Mouse (Mus musculus): ENCODE data around the gene 2210011C24Rik.

2210011C24Rik gene

GRCm38 (mm10) chr8:84011705-84012498 lies at the start of gene 2210011C24Rik:
2210011C24Rik (minus strand) TSS chr8:84012171.
- peak; percentile 88 for DNase-seq

- no peak for DNase-seq
These were observed 48.3 kb upstream of the 2210011C24Rik start for GRCm38 (mm10) chr8:84060245-84060644.

DNA sequence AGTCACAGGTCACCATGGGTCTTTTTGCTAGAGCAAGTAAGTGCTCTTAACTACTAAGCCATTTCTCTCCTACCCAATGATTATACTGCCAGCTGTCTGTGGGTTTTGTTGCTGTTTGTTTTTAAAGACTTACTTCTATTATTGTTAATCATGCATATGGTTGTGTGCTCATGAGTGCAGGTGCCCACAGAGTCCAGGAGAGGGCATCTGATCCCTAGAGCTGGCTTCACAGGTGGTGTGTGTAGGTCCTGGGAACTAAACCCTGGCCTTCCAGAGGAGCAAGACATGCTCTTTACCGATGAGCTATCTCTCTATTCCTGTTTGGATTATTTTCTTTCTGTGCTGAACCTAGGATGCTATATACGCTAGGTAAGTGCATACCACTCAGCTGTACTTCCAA lies 47.3 kb upstream of the 2210011C24Rik start:
- no peak for DNase-seq

- DNase-seq: no peak
These were observed 45.9 kb upstream of the 2210011C24Rik start for GRCm38 (mm10) chr8:84057827-84058226.

DNA sequence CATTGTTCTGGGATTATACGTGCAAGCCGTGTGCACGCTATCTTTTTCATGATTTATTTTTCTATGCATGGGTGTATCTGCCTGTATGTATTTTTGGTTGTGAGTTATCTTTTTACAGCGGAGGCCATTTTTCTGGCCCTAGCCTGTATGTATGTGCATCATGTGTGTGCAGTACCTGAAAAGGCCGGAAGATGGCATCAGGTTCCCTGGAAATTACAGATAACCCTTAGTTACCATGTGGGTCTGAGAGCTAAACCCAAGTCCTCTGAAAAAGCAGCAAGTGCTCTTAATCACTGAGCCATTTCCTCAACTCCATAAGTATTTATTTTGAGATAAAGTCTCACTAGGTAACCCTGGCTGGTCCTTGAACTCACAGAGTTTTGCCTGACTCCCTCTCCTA lies 41.3 kb upstream of the 2210011C24Rik start:
- no peak for DNase-seq

DNA sequence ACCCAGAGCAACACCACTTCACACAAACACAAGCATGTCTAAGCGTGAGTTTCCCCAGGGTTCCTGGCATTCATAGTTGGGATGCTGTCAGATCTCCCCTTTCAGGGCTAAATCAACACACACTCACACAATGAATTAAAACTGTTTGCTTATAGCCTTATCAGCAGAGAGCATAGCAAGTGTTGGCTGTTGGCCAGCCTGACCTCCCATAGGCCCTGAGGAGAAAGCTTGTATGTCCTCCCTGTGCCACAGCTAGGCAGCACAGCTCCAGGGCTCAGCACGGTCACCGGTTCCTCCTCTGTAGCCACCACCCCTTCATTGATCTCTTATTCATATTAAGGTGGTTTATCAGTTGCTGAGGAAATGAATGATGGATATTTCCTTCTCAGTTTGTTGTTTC lies 40.8 kb upstream of the 2210011C24Rik start:
- no peak for DNase-seq

GRCm38 (mm10) chr8:84048171-84048570 lies 36.2 kb upstream of the 2210011C24Rik start:
- no peak for DNase-seq

DNA sequence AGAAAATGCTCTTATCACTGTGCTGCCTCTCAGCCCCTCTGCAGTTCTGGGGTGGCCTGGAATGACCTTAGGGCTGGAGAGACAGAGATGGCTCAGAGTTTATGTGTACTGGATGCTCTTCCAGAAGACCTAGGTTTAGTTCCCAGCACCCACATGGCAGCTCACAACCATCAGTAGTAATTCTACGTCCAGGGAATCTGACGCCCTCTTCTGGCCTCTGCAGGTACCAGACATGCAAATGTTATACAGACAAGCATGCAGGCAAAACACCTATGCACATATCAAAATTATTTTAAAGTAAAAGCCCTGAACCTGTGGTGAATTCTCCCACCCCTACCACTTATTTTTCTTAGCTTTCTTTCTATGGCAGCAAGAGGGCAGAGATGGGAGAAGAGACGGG lies 34.5 kb upstream of the 2210011C24Rik start:
- no peak for DNase-seq

GRCm38 (mm10) chr8:84044900-84045299 lies 32.9 kb upstream of the 2210011C24Rik start, which contains the start of gene Rln3:
Rln3 (minus strand) TSS chr8:84045000.
- no peak for DNase-seq

GRCm38 (mm10) chr8:84044103-84044502 lies 32.1 kb upstream of the 2210011C24Rik start:
- no peak for DNase-seq

GRCm38 (mm10) chr8:84042948-84043342 lies 31.0 kb upstream of the 2210011C24Rik start:
- DNase-seq: no peak

GRCm38 (mm10) chr8:84042066-84042947 lies 30.3 kb upstream of the 2210011C24Rik start, which contains the start of gene Il27ra:
Il27ra (minus strand) TSS chr8:84042589.
- DNase-seq: peak; percentile 74

DNA sequence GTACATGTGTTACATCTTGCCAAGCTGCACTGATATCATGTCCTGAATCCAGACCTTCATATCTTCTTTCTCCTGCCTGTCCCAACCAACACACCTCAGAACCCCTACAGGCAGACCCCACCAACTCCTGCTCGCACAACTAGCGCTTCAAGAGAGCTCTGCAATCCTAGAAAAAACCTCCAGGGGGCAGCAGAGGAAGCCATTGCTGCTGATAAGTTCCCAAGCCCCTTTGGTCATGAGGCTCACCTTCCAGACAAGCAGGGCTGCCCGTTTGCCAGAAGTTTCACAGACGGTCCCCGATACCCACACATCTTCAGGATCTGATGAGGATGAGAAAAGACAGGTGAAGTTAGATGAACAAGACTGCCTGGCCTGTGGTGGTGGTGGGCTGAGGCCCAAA lies 27.1 kb upstream of the 2210011C24Rik start:
- peak; percentile 82 for DNase-seq

DNA sequence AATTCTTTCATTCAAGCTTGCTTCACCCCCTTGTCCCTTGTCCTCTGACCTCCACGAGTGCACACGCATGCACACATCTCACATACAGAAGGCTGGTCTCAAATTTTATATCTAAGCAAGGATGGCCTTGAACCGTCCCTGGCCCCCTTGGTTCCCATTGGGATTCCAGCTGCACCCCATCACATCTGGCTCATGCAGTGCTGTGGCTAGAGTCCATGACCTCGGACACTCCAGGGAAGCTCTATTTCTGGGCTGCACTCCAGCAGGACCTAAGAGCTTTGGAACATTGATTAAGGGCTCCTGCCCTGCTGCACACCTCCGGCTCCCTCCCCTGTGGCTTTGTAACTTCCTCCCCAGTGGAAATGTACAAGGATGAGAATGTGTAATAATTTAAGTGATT lies 26.0 kb upstream of the 2210011C24Rik start:
- peak; percentile 52 for DNase-seq

DNA sequence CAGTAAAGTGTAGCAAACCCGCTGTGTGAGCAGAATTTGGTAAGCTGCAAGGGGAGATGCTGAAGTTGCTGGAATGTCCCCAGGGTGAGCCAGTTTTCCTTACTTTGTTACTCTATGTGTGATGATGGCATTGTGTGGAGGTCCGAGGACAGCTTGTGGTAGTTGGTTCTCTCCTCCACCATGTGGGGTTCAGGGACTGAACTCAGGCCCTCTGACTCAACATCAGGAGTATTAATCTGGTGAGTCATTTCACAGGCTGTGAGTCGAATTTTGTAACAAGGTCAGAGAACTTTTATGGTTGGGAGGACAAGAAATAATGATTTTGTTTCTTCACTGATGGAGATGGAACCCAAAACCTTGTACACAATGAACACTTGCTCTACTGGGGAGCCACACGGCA lies 20.8 kb upstream of the 2210011C24Rik start:
- DNase-seq: no peak

GRCm38 (mm10) chr8:84029272-84029671 lies 17.3 kb upstream of the 2210011C24Rik start:
- no peak for DNase-seq

DNA sequence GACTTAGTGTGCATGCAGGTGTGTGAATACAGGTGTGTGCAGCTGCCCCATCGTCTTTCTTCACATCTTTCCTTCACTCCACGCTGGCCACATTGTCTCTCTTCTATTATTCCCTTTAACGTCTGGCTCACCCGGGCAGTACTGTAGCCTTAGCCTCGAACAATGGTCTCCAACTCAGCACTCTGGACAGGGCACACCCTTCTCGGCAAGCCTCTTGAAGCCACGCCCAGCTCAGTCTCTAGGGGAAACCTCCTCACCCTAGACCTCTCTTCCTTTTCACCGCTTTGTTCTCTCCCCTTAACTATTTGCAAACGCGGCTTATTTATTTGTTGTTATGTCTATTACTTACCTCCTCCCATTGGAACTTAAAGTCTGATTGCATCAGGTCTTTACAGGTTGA lies 15.5 kb upstream of the 2210011C24Rik start:
- no peak for DNase-seq

- no peak for DNase-seq
These were observed 13.9 kb upstream of the 2210011C24Rik start for GRCm38 (mm10) chr8:84025863-84026262.

- DNase-seq: peak; percentile 78
These were observed 12.2 kb upstream of the 2210011C24Rik start for GRCm38 (mm10) chr8:84024171-84024570.

GRCm38 (mm10) chr8:84023631-84024030 lies 11.7 kb upstream of the 2210011C24Rik start:
- DNase-seq: peak; percentile 94

GRCm38 (mm10) chr8:84023085-84023484 lies 11.1 kb upstream of the 2210011C24Rik start:
- DNase-seq: peak; percentile 92

DNA sequence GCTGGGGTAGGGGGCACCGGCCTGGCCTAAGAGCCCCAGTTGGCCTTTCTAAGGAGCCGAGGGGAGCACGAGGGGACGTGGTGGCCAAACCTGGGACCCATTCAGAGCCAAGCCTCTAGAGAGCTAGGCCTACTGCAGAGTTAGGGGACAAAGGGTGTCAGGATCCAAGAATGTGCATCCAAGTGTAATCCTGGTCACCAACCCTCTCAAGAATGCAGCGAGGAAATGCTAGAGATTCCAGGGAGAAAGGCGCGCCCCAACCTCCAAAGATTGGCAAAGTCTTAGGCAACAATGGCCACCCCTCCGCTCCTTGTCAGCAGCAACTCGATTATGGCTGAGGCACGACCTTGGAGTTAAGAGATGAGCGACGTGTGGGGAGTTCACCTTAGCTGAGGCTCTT lies 9.6 kb upstream of the 2210011C24Rik start:
- no peak for DNase-seq

GRCm38 (mm10) chr8:84021096-84021495 lies 9.1 kb upstream of the 2210011C24Rik start, which contains the start of gene Palm3:
Palm3 (plus strand) TSS chr8:84021471.
- DNase-seq: peak; percentile 85

DNA sequence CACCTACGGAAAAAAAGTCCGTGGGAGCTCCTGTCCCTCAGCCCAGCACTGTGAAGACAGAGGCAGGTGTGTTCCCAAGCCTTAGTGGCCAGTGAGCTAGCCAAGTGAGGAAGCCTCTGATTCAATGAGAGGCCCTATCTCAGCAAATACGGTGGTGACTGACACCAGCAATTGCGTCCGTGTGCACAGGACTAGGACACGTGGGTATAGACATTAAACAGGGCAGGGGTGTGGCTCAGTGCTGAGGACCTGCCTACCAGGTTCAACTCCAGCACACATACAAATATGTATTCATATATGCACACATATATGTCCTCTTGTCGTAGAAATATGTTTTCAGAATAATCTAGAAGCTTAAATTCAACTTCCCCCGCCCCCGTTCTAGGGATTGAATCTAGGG lies 7.8 kb upstream of the 2210011C24Rik start:
- no peak for DNase-seq

Measured in kidney, adult 9 months (tissue).